Mouse (Mus musculus) thymus, adult 18-20 months (tissue): ENCODE data around the gene Hnrnpd.

Experiments
- DNase-seq, 2 experiments: peaks; one replicate each; pipeline ENCODE4 v3.0.0; 2022; ENCODE audit warnings: mixed read lengths in 2 of 2

Hnrnpd gene

GRCm38 (mm10) chr5:99959236-99959936, 19.4 kb downstream of the Hnrnpd start:
- DNase-seq = no peak

- no peak for DNase-seq
Observed at GRCm38 (mm10) chr5:99958666-99959065, 20.1 kb downstream of the Hnrnpd start.

GRCm38 (mm10) chr5:99953883-99954282, 24.9 kb downstream of the Hnrnpd start:
- DNase-seq = no peak

- no peak for DNase-seq
Observed at GRCm38 (mm10) chr5:99952513-99952912, 26.2 kb downstream of the Hnrnpd start.

GRCm38 (mm10) chr5:99941776-99942502, 36.8 kb downstream of the Hnrnpd start:
- DNase-seq = no peak

- no peak for DNase-seq
Observed at GRCm38 (mm10) chr5:99941273-99941672, 37.5 kb downstream of the Hnrnpd start.

- no peak for DNase-seq
Observed at GRCm38 (mm10) chr5:99939440-99939839, 39.3 kb downstream of the Hnrnpd start.

GRCm38 (mm10) chr5:99931910-99932309, 46.8 kb downstream of the Hnrnpd start:
- no peak for DNase-seq

- DNase-seq = peak in 1 of 2 experiments; percentile 12
Observed at GRCm38 (mm10) chr5:99927951-99928350, 50.8 kb downstream of the Hnrnpd start.

- DNase-seq = no peak
Observed at GRCm38 (mm10) chr5:99922033-99922432, 56.7 kb downstream of the Hnrnpd start.

- DNase-seq = no peak
Observed at GRCm38 (mm10) chr5:99915494-99915893, 63.2 kb downstream of the Hnrnpd start.

GRCm38 (mm10) chr5:99906181-99906956, 72.4 kb downstream of the Hnrnpd start, which contains the start of gene Vamp9:
Vamp9 (plus strand) TSS chr5:99906254.
- peak; percentile 86 to 90 for DNase-seq
